Mouse (Mus musculus): ENCODE results near the gene Gm49325. TPM values are rescaled to one million over a fixed set of nuclear protein-coding genes. Genes with fewer than 3 reads are reported as not detected.
A peak's percentile ranks its signal among the peaks of the same experiment; 100 is the strongest.

Gene Gm49325
- polyA plus RNA-seq, 1 experiment from 2014 or later, result 5.1 TPM

DNA sequence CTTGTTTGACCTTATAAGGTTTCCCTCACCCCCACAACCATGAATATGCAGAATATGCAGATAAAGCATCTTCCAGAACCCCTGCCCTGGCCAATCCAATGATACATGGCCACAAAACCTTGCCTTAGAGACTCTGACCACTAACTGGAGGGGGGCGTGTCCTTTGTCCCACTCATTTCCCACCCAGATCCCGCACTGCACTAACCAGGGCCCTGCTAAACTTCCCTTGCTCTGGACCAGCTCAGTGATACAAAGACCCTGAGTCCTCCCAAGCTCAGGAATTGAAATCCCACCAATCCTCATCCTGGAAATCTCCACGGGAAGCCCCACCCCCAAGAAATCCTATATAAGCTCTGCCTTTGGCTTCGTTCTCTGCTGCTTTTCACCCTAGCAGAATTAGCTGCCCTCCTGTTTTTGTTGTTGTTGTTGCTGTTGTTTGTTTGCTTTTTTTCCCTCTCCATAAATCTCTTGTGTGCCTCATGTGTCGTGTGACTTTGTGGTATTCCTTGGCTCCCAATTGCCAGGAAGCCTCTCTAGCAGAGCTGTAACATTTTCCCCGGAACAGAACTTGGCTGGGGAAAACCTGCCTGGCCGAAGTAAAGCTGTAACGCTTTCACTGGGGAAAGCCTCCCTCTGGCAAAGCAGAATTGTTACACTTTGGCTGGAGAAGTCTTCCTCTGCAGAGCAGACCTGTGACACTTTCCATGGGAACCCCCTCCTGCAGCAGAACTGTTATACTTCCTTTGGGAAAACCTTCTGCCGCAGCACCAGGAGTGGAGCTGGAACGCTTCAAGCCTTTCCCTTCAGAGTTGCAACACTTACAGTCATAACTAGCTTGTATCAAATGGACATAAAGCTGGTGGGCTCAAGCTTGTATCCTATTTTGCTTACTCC is 25.7 kb upstream of the Gm49325 start:
- WGBS (ENCODE audit: insufficient replicate concordance), result 54% methylated on average over 10 of the region's 10 CpGs
- H3K4me1 ChIP-seq, result peaks cover 43% of the 10 kb centered on the region
- ATAC-seq, result no peak
- no peaks in the 10 kb centered on the region for H3K9me3 ChIP-seq (replicated peaks)
- H3K9ac ChIP-seq, result 0 out of 2 replicates have a peak overlapping the region, but pooled peaks have one; percentile 81
- H3K4me2 ChIP-seq, result peak overlapping the region; percentile 96
- H3K27me3 ChIP-seq (replicated peaks), result no peaks in the 10 kb centered on the region
- 0 out of 2 replicates have a peak overlapping the region, but pooled peaks have one; percentile 75 for H3K4me3 ChIP-seq
- no peak overlapping the region; the same call in 1 of the 2 replicates for H3K27ac ChIP-seq
- 0 out of 2 replicates have a peak, but pooled peaks cover 4% of the 10 kb centered on the region for H3K36me3 ChIP-seq

DNA sequence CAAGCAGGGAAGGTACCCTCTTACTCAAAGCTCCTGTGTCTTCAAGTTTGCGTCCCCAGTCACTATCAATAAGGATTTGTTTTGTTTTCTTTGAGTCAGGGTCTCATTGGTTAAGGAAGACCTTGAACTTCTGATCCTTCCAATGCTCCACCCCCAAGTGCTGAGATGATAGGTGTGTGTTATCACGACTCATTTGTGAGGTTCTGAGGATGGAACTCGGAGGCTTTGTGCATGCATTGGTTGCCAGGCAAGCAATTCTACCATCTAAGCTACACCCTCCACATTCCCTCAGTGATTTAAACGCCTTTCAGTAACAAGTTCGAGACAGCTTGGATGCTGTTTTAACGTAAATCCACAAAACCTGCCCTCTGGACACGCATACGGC is 25.0 kb upstream of the Gm49325 start:
- H3K4me2 ChIP-seq, result peak overlapping the region; percentile 96
- H3K27ac ChIP-seq, result peak overlapping the region; percentile 97
- peaks cover 9% of the 10 kb centered on the region for H3K36me3 ChIP-seq
- 4% methylated on average over 8 of the region's 8 CpGs for WGBS (ENCODE audit: insufficient replicate concordance)
- no peaks in the 10 kb centered on the region for H3K9me3 ChIP-seq (replicated peaks)
- peak overlapping the region; percentile 81 for H3K9ac ChIP-seq
- H3K4me1 ChIP-seq, result peaks cover 50% of the 10 kb centered on the region
- H3K27me3 ChIP-seq (replicated peaks), result no peaks in the 10 kb centered on the region
- ATAC-seq, result no peak
- peak overlapping the region; percentile 75 for H3K4me3 ChIP-seq

DNA sequence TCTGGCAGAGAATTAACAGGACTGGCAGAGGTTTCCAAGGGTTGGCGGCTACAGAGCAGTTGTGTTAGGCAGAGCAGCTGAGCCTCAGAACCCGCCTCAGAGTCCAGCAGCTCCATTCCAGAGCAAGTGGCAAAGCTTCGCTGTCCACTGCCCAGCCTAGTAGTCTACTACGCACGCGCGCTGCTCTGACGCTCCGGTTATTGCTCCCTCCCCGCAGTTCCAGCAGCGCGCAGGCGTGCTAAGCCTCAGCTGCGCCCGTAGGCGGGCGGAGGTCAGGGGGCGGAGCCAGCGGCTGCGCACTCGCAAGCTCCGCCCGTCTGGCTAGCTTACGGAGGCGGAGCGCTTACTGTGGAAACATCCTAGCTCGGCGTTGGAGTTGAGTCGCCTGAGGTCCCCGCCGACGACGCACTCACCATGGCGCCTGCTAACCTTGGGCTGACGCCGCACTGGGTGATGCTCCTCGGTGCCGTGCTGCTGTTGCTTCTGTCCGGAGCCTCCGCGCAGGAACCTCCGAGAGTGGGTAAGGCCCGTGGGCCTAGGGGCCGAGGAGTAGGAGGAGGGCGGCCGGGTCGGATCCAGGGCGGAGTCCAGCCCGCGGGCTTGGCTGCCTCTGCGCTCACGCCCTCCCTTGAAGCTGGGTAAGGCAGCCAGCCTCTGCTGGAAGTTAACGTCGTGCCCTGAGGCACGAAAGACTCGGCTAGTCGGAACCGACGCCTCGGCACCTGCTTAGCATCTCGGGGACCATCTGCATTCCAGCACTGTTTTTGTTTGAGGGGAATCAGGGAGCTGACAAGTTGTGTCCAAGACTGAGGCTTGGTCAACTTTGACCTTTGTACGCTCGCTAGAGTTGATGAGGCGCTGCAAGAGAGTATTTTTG is 24.4 kb upstream of the Gm49325 start, which contains the start of gene Pttg1ip:
TSS of gene Pttg1ip (plus strand) at position 313 of the 877 bp plus-strand sequence.
- WGBS (ENCODE audit: insufficient replicate concordance), result 1% methylated on average over 64 of the region's 64 CpGs
- Histone ChIP-seq H3K27me3 (replicated peaks) (no peaks in the 10 kb centered on the region), H3K36me3 (peaks cover 12% of the 10 kb centered on the region), H3K9ac (peak within 1 kb of the TSS; percentile 81), H3K4me3 (peak within 1 kb of the TSS; percentile 75), H3K9me3 (replicated peaks) (no peaks in the 10 kb centered on the region), H3K4me1 (peaks cover 56% of the 10 kb centered on the region), H3K4me2 (peak within 1 kb of the TSS; percentile 96), H3K27ac (peak within 1 kb of the TSS; percentile 97)
- ATAC-seq, result peak; percentile 95

DNA sequence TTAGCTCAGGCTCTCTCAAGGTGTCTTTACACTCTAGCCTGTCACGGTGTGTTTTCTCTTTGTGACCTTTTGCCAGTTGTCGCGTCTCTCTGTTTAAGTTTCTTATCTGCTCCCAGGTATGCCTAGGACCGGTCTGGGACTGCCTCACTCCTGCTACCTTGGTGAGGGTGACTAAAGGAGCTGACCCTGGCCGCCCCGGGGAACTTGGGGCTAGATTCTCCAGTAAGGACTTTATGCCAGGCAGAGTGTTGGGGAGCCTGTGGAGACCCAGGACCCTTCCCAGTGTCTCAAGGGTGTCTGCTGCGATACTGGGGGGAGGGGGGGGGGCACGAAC is 23.7 kb upstream of the Gm49325 start:
- H3K4me3 ChIP-seq, result peak overlapping the region; percentile 75
- H3K9me3 ChIP-seq (replicated peaks), result no peaks in the 10 kb centered on the region
- H3K9ac ChIP-seq, result peak overlapping the region; percentile 81
- H3K27ac ChIP-seq, result peak overlapping the region; percentile 97
- peak; percentile 16 for ATAC-seq
- no peaks in the 10 kb centered on the region for H3K27me3 ChIP-seq (replicated peaks)
- H3K4me1 ChIP-seq, result peaks cover 62% of the 10 kb centered on the region
- H3K36me3 ChIP-seq, result peaks cover 19% of the 10 kb centered on the region
- H3K4me2 ChIP-seq, result peak overlapping the region; percentile 96
- 8% methylated on average over 8 of the region's 8 CpGs for WGBS (ENCODE audit: insufficient replicate concordance)

DNA sequence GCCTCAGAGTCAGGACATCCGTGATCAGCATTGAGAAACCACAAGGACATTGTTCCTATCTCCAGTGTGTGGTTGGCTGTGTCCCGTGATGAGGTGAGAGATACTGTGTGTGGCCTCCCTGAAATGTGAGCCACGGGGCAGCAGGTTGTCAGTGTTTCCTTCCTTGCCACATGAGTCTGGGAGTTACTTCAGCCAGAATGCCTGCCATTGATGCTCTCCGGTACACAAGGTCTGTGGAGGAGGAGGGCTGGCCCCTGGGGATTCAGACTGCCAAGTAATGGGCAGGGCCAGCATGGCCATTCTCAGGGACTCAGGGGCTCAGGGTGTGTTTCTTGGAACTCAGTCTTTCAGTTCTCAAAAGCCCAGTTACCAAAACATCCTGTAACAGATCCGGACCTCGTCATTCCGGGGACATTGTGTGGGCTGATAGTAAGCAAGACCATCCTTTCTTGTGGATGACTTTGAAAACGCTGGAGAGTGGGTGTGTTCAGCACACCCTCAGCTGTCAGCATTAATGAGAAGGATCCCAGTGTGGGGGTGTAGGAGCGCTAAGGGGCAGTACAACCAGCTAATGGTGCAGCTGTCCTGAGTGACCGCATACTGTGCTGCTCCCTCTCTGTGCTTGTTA is 22.1 kb upstream of the Gm49325 start:
- WGBS (ENCODE audit: insufficient replicate concordance), result 21% methylated on average over 10 of the region's 10 CpGs
- Histone ChIP-seq H3K36me3 (peaks cover 35% of the 10 kb centered on the region), H3K27ac (peak overlapping the region; percentile 97), H3K4me2 (peak overlapping the region; percentile 96), H3K9ac (peak overlapping the region; percentile 31; the same call in 1 of the 2 replicates), H3K9me3 (replicated peaks) (no peaks in the 10 kb centered on the region), H3K27me3 (replicated peaks) (no peaks in the 10 kb centered on the region), H3K4me3 (peak overlapping the region; percentile 19), H3K4me1 (peaks cover 78% of the 10 kb centered on the region)
- ATAC-seq, result no peak

DNA sequence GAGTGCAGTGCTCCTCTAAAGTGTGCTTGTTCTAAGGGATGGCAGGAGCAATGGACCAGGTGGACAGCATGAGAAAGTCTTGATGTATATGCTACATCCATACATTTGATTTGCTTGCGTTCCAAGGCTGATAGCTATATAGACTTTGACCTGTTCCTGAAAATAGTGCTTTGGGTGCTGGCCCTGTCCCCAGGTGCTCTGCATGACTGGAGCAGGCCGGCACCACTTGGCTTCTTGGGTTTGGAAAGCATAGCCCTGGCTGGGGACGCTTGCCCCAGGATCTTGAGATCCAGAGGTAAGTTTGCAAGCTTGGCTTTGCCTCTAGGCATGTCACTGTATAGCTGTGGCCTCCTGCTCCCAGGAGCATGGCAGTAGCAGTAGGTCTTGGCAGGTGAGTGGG is 19.4 kb upstream of the Gm49325 start:
- no peaks in the 10 kb centered on the region for H3K9me3 ChIP-seq (replicated peaks)
- H3K9ac ChIP-seq, result no peak overlapping the region
- peaks cover 89% of the 10 kb centered on the region for H3K4me1 ChIP-seq
- H3K4me3 ChIP-seq, result no peak overlapping the region
- no peak overlapping the region for H3K27ac ChIP-seq
- H3K4me2 ChIP-seq, result no peak overlapping the region
- no peaks in the 10 kb centered on the region for H3K27me3 ChIP-seq (replicated peaks)
- no peak for ATAC-seq
- peaks cover 61% of the 10 kb centered on the region for H3K36me3 ChIP-seq
- 88% methylated on average over 3 of the region's 3 CpGs for WGBS (ENCODE audit: insufficient replicate concordance)

DNA sequence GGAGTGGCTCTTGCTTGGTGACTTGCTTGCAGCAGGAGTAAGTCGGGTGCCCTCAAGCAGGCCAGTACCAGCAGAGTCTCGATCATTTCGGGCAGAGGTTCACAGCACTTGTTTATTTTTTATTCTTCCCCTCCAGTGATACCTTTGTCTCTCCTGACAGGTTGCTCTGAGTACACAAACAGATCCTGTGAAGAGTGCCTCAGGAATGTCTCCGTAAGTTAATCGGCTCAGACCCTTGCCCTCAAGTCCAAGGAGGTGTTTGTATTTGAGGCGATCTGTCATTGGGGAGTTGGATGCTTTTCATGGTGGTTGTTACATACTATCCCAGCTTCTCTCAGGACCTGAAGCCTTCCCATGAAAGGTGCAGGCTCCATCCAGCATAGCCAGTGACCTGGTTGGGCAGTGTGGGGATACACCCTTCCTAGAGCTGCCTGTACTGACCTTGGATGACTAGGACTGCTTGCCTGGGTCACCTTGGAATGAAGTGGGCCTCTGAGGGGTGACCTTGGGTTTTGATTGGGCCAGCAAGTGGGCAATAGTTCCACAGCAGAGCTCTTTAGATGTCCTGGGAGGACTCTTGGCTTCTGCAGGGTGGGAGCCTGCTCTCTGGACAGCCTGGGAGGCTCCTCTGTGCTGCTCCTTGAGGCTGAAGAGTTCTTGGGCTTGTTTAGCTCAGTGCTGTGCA is 18.8 kb upstream of the Gm49325 start:
- Histone ChIP-seq H3K4me3 (no peak overlapping the region), H3K4me1 (peaks cover 89% of the 10 kb centered on the region), H3K9ac (no peak overlapping the region), H3K9me3 (replicated peaks) (no peaks in the 10 kb centered on the region), H3K27ac (no peak overlapping the region), H3K4me2 (no peak overlapping the region), H3K36me3 (peaks cover 67% of the 10 kb centered on the region), H3K27me3 (replicated peaks) (no peaks in the 10 kb centered on the region)
- ATAC-seq, result no peak
- 85% methylated on average over 6 of the region's 6 CpGs for WGBS (ENCODE audit: insufficient replicate concordance)

DNA sequence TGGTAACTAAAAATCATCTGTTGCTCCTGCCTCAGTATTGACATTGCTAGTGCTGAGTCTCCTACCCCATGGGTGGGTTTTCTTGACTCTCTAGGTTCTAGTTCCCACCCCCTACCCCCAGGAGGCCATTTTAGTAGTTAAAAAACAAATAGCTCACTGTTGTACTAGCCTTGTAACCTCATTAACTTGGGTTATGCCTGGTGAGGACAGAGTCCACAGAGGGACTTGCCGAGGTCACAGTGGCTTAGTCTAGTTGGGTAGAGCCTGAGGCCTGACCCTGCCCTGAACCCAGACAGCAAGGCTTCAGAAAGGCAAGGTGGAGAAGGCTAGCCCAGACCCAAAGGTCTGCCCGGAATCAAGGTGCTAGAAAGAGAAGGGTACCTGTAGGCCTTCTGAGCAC is 18.0 kb upstream of the Gm49325 start:
- H3K9ac ChIP-seq, result no peak overlapping the region
- no peak for ATAC-seq
- no peaks in the 10 kb centered on the region for H3K9me3 ChIP-seq (replicated peaks)
- no peaks in the 10 kb centered on the region for H3K27me3 ChIP-seq (replicated peaks)
- peaks cover 73% of the 10 kb centered on the region for H3K36me3 ChIP-seq
- no peak overlapping the region for H3K4me3 ChIP-seq
- H3K4me2 ChIP-seq, result no peak overlapping the region
- peaks cover 81% of the 10 kb centered on the region for H3K4me1 ChIP-seq
- 68% methylated on average over 2 of the region's 2 CpGs for WGBS (ENCODE audit: insufficient replicate concordance)
- peak overlapping the region; percentile 81 for H3K27ac ChIP-seq

DNA sequence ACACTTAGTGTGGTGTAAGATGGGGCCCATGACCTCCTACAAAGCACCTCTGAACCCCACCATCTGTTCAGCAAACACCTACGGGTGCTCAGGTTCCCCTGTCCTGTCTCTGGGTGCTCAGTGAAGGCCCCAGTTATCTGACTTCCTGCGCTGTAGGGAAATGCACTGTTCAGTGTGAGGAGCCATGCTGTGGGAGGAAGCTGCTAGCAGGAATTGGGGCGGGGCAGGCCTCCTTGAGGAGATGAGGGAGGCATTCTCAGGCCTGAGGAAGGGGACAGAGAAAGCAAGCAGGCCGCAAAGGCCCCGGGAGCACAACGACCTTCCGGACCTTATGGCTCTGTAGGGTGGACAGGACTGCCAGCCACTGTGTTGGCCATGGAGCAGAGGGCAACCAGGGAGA is 16.9 kb upstream of the Gm49325 start:
- ATAC-seq, result no peak
- H3K27me3 ChIP-seq (replicated peaks), result no peaks in the 10 kb centered on the region
- H3K9me3 ChIP-seq (replicated peaks), result no peaks in the 10 kb centered on the region
- H3K36me3 ChIP-seq, result peaks cover 82% of the 10 kb centered on the region
- H3K4me3 ChIP-seq, result no peak overlapping the region
- peak overlapping the region; percentile 81 for H3K27ac ChIP-seq
- no peak overlapping the region; the same call in 1 of the 2 replicates for H3K9ac ChIP-seq
- WGBS (ENCODE audit: insufficient replicate concordance), result 23% methylated on average over 7 of the region's 7 CpGs
- H3K4me2 ChIP-seq, result peak overlapping the region; percentile 20; the same call in 1 of the 2 replicates
- peaks cover 71% of the 10 kb centered on the region for H3K4me1 ChIP-seq

DNA sequence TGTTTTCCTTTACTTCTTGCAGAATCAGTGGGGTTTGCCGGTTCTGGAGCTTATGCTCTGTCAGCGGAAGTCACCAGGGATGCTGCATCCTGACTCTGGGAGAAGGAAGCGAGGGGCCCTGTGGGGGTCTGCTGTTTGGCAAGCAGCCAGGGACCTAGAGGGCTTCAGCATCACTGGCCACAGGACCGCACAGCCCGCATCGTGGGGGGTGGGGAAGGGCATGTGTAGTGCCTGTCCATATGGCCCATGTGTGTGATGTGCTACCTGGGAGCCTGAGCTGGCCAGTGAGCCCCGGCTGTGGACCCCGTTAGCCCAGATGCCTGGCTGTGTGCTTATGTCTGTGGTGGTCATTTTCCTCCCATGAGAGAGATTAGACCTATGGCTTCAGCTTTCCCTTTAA is 16.2 kb upstream of the Gm49325 start:
- ATAC-seq, result no peak
- H3K4me2 ChIP-seq, result peak overlapping the region; percentile 18; the same call in 1 of the 2 replicates
- no peak overlapping the region for H3K4me3 ChIP-seq
- 71% methylated on average over 8 of the region's 8 CpGs for WGBS (ENCODE audit: insufficient replicate concordance)
- H3K27me3 ChIP-seq (replicated peaks), result no peaks in the 10 kb centered on the region
- no peaks in the 10 kb centered on the region for H3K9me3 ChIP-seq (replicated peaks)
- H3K27ac ChIP-seq, result peak overlapping the region; percentile 81
- H3K4me1 ChIP-seq, result peaks cover 67% of the 10 kb centered on the region
- H3K9ac ChIP-seq, result peak overlapping the region; percentile 14; the same call in 1 of the 2 replicates
- peaks cover 89% of the 10 kb centered on the region for H3K36me3 ChIP-seq

DNA sequence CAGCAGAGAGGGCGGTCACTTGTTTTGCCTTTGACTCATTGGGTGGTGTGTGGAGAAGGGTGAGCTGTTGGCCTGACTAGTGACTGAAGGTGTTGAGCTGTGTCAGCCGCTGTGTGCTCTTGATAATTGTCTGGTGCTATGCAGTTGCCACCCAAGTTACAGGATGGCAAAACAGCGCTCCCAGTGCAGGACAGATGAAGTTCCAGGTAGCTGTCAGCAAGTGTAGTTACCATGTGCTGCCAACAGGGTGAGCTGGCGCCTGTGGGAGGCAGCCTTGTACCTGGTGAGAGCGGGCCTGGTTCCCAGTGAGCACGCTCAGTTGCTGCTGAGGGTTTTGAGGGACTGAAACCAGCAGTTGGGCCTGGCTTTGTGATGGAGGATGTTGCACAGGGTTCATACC is 15.2 kb upstream of the Gm49325 start:
- H3K27me3 ChIP-seq (replicated peaks), result no peaks in the 10 kb centered on the region
- peaks cover 96% of the 10 kb centered on the region for H3K36me3 ChIP-seq
- peak overlapping the region; percentile 81 for H3K27ac ChIP-seq
- H3K4me2 ChIP-seq, result peak overlapping the region; percentile 18; the same call in 1 of the 2 replicates
- H3K4me3 ChIP-seq, result no peak overlapping the region
- ATAC-seq, result peak; percentile 89
- H3K9ac ChIP-seq, result peak overlapping the region; percentile 36; the same call in 1 of the 2 replicates
- H3K9me3 ChIP-seq (replicated peaks), result no peaks in the 10 kb centered on the region
- H3K4me1 ChIP-seq, result peaks cover 59% of the 10 kb centered on the region
- WGBS (ENCODE audit: insufficient replicate concordance), result 37% methylated on average over 6 of the region's 6 CpGs
